Mouse (Mus musculus) liver, postnatal 0 days (tissue): ENCODE results near the gene Zbtb20. TPM values are rescaled to one million over a fixed set of nuclear protein-coding genes. Genes with fewer than 3 reads are reported as not detected.

Experiments used
- ATAC-seq: fragments of 200-750 bp; cut with Nextera tagmentation; 2 replicates; pipeline ENCODE4 v1.8.0; 2017; ENCODE audit warnings: mild to moderate bottlenecking, moderate library complexity
- DNase-seq: peaks from one replicate; pipeline ENCODE4 v3.0.0-alpha.2; 2016
- H3K27ac ChIP-seq: fragments of 300-500 bp; sonication (generic); 2 replicates; pipeline ENCODE4 v1.5.1; 2014; ENCODE audit warnings: antibody characterized with exemption, moderate library complexity, mild to moderate bottlenecking, low read depth
- H3K27me3 ChIP-seq: fragments of 300-500 bp; sonication (generic); 2 replicates; pipeline ENCODE4 v1.6.1; 2014; ENCODE audit warnings: low read length, control low read depth, mixed read lengths; ENCODE audit not compliant: insufficient read depth
- H3K36me3 ChIP-seq: fragments of 300-500 bp; sonication (generic); replicated peaks from 2 replicates; pipeline ENCODE4 v1.6.1; 2014; ENCODE audit warnings: mild to moderate bottlenecking, control low read depth, low read length, moderate library complexity, mixed read lengths; ENCODE audit not compliant: insufficient read depth
- H3K4me1 ChIP-seq: fragments of 300-500 bp; sonication (generic); 2 replicates; pipeline ENCODE4 v1.6.1; 2014; ENCODE audit warnings: antibody characterized with exemption, mild to moderate bottlenecking, control low read depth; ENCODE audit not compliant: insufficient read depth
- H3K4me2 ChIP-seq: fragments of 300-500 bp; sonication (generic); 2 replicates; pipeline ENCODE4 v1.6.1; 2014; ENCODE audit warnings: low read depth, mild to moderate bottlenecking, low read length, moderate library complexity, mixed read lengths
- H3K4me3 ChIP-seq: fragments of 300-500 bp; sonication (generic); 2 replicates; pipeline ENCODE4 v1.5.1; 2014; ENCODE audit warnings: low read depth, low read length
- H3K9ac ChIP-seq: fragments of 300-500 bp; sonication (generic); replicated peaks from 2 replicates; pipeline ENCODE4 v1.6.1; 2014; ENCODE audit warnings: mild to moderate bottlenecking, moderate library complexity
- H3K9me3 ChIP-seq: fragments of 300-500 bp; sonication (generic); 2 replicates; pipeline ENCODE4 v1.6.1; 2016; ENCODE audit warnings: mild to moderate bottlenecking, control low read depth, low read length, mixed read lengths
- CTCF ChIP-seq: sonication (generic); IDR thresholded peaks from 2 replicates; pipeline ENCODE4 v1.5.1; 2016; ENCODE audit warnings: antibody characterized with exemption, low read depth
- EP300 ChIP-seq: IDR thresholded peaks from 2 replicates; pipeline ENCODE4 v1.6.1; 2016; ENCODE audit warnings: antibody characterized with exemption, low read depth, mild to moderate bottlenecking
- WGBS: fragments of 180-500 bp; shearing (Covaris S2); extraction: QIAGEN DNeasy Blood & Tissue Kit; methylation state at CpG from one replicate; pipeline ENCODE4 v1.1.7; 2014; ENCODE audit not compliant: insufficient replicate concordance; 5-methylcytosine and 5-hydroxymethylcytosine counted together
- polyA plus RNA-seq: library from polyadenylated mRNA; unstranded; fragments of >200 nt; fragmentation: Nextera tagmentation; extraction: Ambion mirVana; gene quantifications from 2 replicates; pipeline ENCODE4 v1.2.1, GENCODE M21; 2015

Gene Zbtb20
- polyA plus RNA-seq, 1 experiment from 2014 or later = 9.2 TPM

DNA sequence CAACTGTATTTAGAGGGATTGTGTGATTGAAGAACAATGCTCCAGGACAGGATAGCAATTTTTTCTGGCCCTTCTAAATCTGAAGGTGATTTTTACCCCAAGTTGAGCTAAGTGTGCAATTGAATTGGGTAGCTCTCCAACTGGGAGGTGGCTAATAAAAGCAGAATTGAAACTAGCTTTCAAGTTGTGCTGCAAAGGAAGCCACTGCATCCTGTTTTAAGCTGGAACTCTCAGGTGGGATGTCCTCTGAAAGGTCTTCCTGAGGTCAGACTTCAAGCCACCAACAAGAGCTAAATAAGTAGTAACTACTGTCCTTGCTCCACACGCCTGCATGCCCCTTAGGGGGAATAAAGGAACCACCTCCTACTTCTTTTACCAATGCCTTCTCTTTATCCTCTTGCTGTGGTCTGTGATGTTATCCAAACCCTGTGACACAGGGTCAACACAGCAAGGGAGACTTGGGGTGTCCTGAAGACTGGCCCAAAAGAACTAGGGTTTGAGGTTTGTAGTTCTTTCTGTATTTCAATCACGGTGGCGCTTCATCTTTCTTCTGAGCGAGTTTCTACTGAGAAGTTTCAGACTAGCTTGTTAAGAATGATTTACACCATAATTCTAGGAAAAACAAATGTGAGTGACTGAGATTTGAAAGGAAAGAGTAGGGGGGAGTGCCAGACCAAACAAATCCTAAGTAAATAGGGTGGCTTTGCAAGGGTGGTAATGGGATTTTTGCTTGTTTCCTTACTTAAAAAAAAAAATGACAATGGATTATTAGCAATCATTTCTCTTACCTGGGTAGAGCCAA is 533.6 kb downstream of the Zbtb20 start:
- Histone ChIP-seq H3K27ac (no peak overlapping the region), H3K9ac (no peak overlapping the region), H3K9me3 (no peaks in the 10 kb centered on the region), H3K27me3 (no peaks in the 10 kb centered on the region), H3K4me1 (peaks cover 10% of the 10 kb centered on the region; the same call in 1 of the 2 replicates), H3K4me3 (no peak overlapping the region), H3K36me3 (no peaks in the 10 kb centered on the region), H3K4me2 (no peak overlapping the region)
- no peak for ATAC-seq
- WGBS = 51% methylated on average over 4 of the region's 4 CpGs
- no peak for DNase-seq
- no peak for TF ChIP-seq CTCF
- no peak for TF ChIP-seq EP300

DNA sequence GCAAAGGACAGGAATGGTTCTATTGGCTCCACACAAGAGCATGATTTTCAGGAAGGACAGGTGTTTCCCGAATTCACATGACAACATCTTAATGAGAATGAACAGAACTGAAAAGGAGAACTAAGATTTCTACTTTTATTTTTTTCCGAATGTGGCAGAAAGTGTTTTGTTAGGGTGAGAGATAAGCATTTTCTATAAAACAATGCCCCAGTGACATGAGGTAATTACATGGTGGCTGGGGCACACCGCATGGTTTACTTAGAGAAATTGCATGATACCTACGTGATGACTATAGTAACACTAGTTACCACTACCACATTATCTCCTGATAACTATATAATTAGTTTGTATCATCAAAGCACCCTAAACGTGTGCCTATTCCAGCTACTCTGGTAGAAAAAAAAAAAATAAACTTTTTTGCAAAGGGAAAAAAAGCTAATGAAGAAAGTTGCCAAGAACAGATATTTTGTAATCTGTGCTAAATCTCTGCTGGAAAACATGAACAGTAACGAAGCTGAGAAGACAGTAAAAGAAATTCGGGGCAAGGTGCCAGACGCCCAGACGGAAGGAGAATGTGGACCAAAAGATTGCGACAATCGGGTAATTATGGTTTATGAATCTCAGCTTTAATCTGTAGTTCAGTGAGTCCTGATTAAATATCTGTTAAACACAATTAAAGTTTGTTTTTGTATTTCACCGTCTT is 534.4 kb downstream of the Zbtb20 start:
- Histone ChIP-seq H3K9ac (no peak overlapping the region), H3K4me3 (no peak overlapping the region), H3K9me3 (no peaks in the 10 kb centered on the region), H3K27me3 (no peaks in the 10 kb centered on the region), H3K27ac (no peak overlapping the region), H3K4me2 (no peak overlapping the region), H3K36me3 (no peaks in the 10 kb centered on the region), H3K4me1 (peaks cover 10% of the 10 kb centered on the region; the same call in 1 of the 2 replicates)
- ATAC-seq (no peak), DNase-seq (no peak)
- no peak for TF ChIP-seq CTCF
- 70% methylated on average over 12 of the region's 12 CpGs for WGBS

DNA sequence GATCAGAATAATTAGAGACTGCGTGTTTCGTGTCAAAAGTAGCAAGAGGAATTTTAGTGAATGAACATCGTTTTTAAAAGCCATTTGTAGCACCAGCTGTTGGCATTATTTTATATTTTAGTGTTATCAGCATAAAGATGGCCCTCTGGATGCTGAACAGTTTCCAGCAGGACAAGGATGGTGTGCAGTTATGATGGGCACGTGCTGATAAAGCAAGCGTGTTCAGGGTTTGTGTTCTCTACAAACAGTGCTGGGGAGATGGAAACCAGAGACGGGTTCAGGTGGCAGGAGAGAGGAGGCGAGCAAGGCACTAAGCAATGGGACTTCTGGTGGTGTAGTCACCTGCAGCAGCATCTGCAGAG is 534.9 kb downstream of the Zbtb20 start:
- Histone ChIP-seq H3K9me3 (no peaks in the 10 kb centered on the region), H3K4me1 (peaks cover 10% of the 10 kb centered on the region; the same call in 1 of the 2 replicates), H3K27ac (no peak overlapping the region), H3K4me2 (no peak overlapping the region), H3K36me3 (no peaks in the 10 kb centered on the region), H3K9ac (no peak overlapping the region), H3K4me3 (no peak overlapping the region), H3K27me3 (no peaks in the 10 kb centered on the region)
- ATAC-seq (no peak), DNase-seq (no peak)
- TF ChIP-seq CTCF = no peak
- TF ChIP-seq EP300 = no peak
- WGBS = 81% methylated on average over 7 of the region's 7 CpGs

DNA sequence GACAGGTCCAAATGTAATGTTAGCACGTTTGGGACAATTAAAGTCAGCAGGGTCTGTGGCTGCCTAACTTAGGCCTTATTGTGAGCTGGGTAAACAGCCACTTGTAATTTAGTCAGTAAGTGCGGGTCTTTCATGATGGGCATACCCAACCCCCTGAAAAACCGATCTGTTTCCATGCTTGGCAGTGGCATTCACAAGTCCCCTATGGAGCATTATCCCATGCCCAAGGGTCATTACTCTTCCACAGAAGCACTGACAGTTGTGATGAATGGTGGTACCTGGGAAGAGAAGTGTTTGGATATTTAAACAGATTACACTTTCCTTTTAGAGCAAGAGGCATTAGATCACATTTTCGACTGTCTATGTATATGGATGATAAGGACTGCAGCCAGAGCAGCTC is 540.2 kb downstream of the Zbtb20 start:
- Histone ChIP-seq H3K9me3 (no peaks in the 10 kb centered on the region), H3K27me3 (no peaks in the 10 kb centered on the region), H3K4me1 (no peaks in the 10 kb centered on the region), H3K27ac (no peak overlapping the region), H3K36me3 (no peaks in the 10 kb centered on the region), H3K9ac (no peak overlapping the region), H3K4me3 (no peak overlapping the region), H3K4me2 (no peak overlapping the region)
- ATAC-seq = no peak
- DNase-seq = no peak
- TF ChIP-seq EP300 (no peak), CTCF (no peak)
- WGBS = 63% methylated on average over 4 of the region's 4 CpGs

DNA sequence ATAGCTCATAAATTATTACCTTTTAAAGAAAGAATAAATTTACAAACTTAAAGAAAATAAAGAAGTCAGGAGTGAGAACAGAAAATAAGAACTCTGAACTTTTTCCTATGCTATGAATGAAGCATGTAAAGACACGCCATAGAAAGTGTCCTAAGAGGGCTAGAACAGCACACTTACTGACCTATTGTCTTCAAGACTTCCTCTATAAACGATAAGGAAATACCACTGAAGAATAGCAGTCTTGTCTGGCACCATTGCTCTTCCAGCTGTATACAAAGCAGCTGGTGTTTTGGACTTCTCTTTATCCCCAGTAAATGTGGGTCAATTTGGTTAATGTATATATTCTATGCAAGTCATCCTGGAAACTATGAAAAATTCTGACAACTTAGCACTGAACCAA is 544.2 kb downstream of the Zbtb20 start:
- Histone ChIP-seq H3K4me3 (no peak overlapping the region), H3K4me2 (no peak overlapping the region), H3K27me3 (no peaks in the 10 kb centered on the region), H3K4me1 (no peaks in the 10 kb centered on the region), H3K9me3 (no peaks in the 10 kb centered on the region), H3K27ac (no peak overlapping the region), H3K36me3 (no peaks in the 10 kb centered on the region), H3K9ac (no peak overlapping the region)
- WGBS = 38% methylated on average over 2 of the region's 2 CpGs
- DNase-seq = no peak
- no peak for ATAC-seq
- TF ChIP-seq CTCF (no peak), EP300 (no peak)

DNA sequence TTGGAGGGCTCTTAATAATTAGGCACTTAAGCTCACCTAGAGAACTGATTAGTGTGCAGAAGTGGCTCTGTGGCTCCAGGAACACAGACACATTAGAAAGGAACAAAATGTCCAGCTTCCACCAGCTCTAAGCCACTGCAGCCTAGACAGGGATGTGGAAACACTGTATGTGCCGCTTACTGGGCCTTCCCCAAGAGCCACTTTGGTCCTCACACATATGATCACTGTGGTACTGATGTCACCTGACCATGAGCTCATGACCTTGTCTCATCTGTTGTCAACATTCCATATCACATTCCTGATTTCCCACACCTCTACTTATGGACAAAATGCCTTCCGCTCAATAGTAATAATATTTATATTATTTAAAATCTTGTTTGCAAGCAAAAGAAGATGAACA is 553.3 kb downstream of the Zbtb20 start:
- TF ChIP-seq EP300 (no peak), CTCF (no peak)
- H3K4me2 ChIP-seq = no peak overlapping the region
- no peak overlapping the region for H3K9ac ChIP-seq
- no peak for ATAC-seq
- no peak overlapping the region for H3K4me3 ChIP-seq
- no peak for DNase-seq
- 83% methylated on average over 2 of the region's 2 CpGs for WGBS
- no peaks in the 10 kb centered on the region for H3K27me3 ChIP-seq
- no peaks in the 10 kb centered on the region for H3K9me3 ChIP-seq
- no peak overlapping the region for H3K27ac ChIP-seq
- H3K36me3 ChIP-seq = no peaks in the 10 kb centered on the region
- H3K4me1 ChIP-seq = no peaks in the 10 kb centered on the region
